Mouse (Mus musculus) c-Kit-positive CD71-negative TER-119-negative erythroid progenitor cells, embryonic 14.5 days (primary cell): ENCODE results near the gene Vmn2r66.

Source experiments
- DNase-seq: peaks from one replicate; pipeline ENCODE4 v3.0.0-alpha.2; 2013; ENCODE audit warnings: low read depth

Vmn2r66 gene

DNA sequence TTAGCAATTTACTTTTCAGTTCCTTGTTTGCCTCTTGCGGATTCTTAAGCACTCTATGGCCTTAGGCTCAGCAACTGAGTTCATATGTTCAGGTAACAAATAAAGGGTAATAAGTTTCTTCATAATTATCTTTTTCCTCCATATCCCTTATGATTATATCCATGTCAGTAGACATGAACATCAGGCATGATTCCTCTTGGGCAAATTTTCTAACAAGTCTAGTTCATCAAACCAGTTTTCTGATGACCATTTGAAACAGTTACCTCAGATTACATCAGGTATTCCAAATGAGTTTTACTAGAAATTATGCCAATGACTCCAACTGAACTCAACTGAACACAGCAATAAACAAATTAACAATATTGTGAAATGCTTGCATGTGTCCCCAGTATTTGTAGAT, at the start of gene Vmn2r66:
TSS of gene Vmn2r66 (minus strand) at position 101 of the 400 bp plus-strand sequence.
- no peak for DNase-seq

DNA sequence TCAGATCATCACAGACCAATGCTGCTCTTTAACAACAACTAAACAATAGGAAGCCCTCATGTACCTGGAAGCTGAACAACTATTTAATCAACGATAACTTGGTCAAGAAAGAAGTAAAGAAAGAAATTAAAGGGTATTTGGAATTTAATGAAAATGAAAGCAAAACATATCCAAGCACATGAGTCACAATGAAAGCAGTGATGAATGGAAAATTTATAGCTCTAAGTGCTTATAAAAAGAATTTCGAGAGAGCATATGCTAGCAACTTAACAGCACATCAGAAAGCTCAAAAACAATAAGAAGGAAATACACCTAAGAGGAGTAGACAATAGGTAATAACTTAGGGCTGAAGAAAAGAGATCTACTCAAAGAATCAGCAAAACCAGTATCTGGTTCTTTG, 15.4 kb downstream of the Vmn2r66 start:
- no peak for DNase-seq

DNA sequence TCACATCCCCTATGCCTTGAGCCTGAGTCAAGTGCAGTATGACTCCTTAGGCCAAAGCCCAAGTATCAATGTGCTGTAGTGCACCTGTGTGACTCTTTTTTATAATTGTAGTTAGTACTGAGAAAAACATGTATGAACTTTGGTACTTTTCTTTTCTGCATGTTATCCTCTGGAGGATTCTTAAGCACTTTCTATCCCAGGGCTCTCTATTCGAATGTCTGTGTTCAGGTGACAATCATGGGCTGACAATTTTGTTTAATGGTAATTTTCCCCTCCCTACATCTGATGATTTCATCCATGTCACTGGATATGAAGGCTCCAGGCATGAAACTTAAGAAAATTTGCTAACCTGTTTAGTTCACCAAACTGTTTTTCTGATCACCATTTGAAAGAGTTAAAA, 48.1 kb downstream of the Vmn2r66 start, which contains the start of gene Vmn2r65:
TSS of gene Vmn2r65 (minus strand) at position 101 of the 400 bp plus-strand sequence.
- no peak for DNase-seq
